Mouse (Mus musculus) cerebellum, postnatal 4 days (tissue): ENCODE measurements around the gene Pih1d3.
A peak's percentile ranks its signal among the peaks of the same experiment; 100 is the strongest.

Experiments
- DNase-seq, 2 experiments: peaks; one replicate each; pipeline ENCODE4 v3.0.0; 2022; ENCODE audit warnings: low spot score in 2 of 2, mixed read lengths in 1 of 2

The Pih1d3 gene

GRCm38 (mm10) chr1:31222564-31222963 is at the start of gene Pih1d3, which contains the start of gene 4931428L18Rik:
Gene Pih1d3, plus strand, starts transcription at chr1:31222838.
Gene 4931428L18Rik, minus strand, starts transcription at chr1:31222684.
- no peak for DNase-seq

- no peak for DNase-seq
Observed at GRCm38 (mm10) chr1:31175401-31175800, 47.2 kb upstream of the Pih1d3 start.

- no peak for DNase-seq
Observed at GRCm38 (mm10) chr1:31176101-31176500, 46.5 kb upstream of the Pih1d3 start, which contains the start of gene Lgsn. Gene Lgsn, plus strand, starts transcription at chr1:31176401.

- peak in 1 of 2 experiments; percentile 6 for DNase-seq
Observed at GRCm38 (mm10) chr1:31178264-31178663, 44.4 kb upstream of the Pih1d3 start.

- DNase-seq = no peak
Observed at GRCm38 (mm10) chr1:31190237-31190866, 32.3 kb upstream of the Pih1d3 start.

GRCm38 (mm10) chr1:31195633-31196032 is 27.0 kb upstream of the Pih1d3 start:
- no peak for DNase-seq

- DNase-seq = no peak
Observed at GRCm38 (mm10) chr1:31196959-31197358, 25.7 kb upstream of the Pih1d3 start.

GRCm38 (mm10) chr1:31203771-31204170 is 18.9 kb upstream of the Pih1d3 start:
- no peak for DNase-seq

- DNase-seq = no peak
Observed at GRCm38 (mm10) chr1:31205346-31205745, 17.3 kb upstream of the Pih1d3 start.

- no peak for DNase-seq
Observed at GRCm38 (mm10) chr1:31205770-31206169, 16.9 kb upstream of the Pih1d3 start.

GRCm38 (mm10) chr1:31210144-31210543 is 12.5 kb upstream of the Pih1d3 start:
- peak in 1 of 2 experiments; percentile 54 for DNase-seq

- no peak for DNase-seq
Observed at GRCm38 (mm10) chr1:31214831-31215230, 7.8 kb upstream of the Pih1d3 start.

GRCm38 (mm10) chr1:31220599-31221250 is 1.9 kb upstream of the Pih1d3 start:
- DNase-seq = no peak

- peak in 1 of 2 experiments; percentile 14 for DNase-seq
Observed at GRCm38 (mm10) chr1:31233319-31234036, 10.8 kb downstream of the Pih1d3 start.

- no peak for DNase-seq
Observed at GRCm38 (mm10) chr1:31260218-31260923, 37.7 kb downstream of the Pih1d3 start.
